Mouse (Mus musculus): Measurements from ENCODE around the gene Elmo2.

- TF ChIP-seq POLR2A (IDR thresholded peaks at IDR 0.05; ENCODE audit: low read depth, low read length) (no peak), CTCF (conservative IDR thresholded peaks at IDR 0.05; ENCODE audit: insufficient read depth, insufficient read length, low read depth, low read length) (no peak)
Observed at GRCm38 (mm10) chr2:165241786-165242185, 84.5 kb downstream of the Elmo2 start.
